ENCODE assay signal across 7 mouse cellular contexts in the genomic region with DNA sequence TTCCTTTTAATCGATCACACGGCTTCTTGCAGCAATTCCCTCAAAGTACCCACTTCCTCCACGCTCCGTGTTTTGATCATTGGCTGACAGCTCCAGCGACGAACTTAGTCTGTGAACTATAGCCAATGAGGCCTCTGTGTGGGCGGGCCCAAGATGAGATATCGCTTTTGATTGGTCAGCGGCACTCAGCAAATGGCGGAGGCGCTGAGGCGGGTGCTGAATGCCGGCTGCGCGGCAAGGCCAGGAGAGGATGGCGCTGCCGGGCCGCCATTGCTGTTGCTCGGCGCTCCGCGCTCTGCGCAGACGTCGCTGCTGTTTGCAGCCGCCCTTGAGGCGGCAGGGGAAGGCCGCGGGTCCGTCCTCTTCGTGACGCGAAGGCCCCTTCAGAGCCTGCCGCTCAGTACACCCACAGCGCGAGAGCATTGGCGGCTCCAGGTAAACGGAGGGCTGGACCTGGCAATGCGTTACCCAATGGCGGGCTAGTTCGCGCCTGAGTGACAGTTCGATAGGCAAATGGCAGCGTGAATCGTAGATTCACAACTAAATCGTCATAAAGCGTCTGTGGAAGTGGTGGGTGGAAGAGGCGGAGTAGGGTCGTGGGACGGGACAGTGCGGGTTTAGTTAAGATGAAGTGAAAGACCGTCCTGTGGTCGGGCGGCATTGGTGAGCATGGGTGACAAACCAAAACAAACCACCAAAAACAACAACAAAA. TPM values are rescaled to one million over a fixed set of nuclear protein-coding genes. Genes with fewer than 3 reads are reported as not detected.
DNase-seq lines count a peak whose midpoint lies in the region; ATAC-seq lines count a peak whose summit lies in the region.

A gene (plus strand): TSS at position 186 of the 712 bp plus-strand sequence.

- no peaks in the 10 kb centered on the region for H3K36me3 ChIP-seq in embryonic facial prominence, embryonic 11.5 days (replicated peaks; ENCODE audit: control insufficient read depth, insufficient read depth, low read depth, low read length)
- H3K36me3 ChIP-seq in limb, embryonic 10.5 days, result peaks cover 16% of the 10 kb centered on the region
- 0 out of 2 replicates have a peak, but pooled peaks cover 4% of the 10 kb centered on the region for H3K36me3 ChIP-seq in midbrain, embryonic 13.5 days

- 0 out of 2 replicates have a peak, but pooled peaks cover 2% of the 10 kb centered on the region for H3K4me1 ChIP-seq in embryonic facial prominence, embryonic 11.5 days (ENCODE audit: control insufficient read depth, insufficient read depth, low read length)
- H3K4me1 ChIP-seq in limb, embryonic 10.5 days, result peaks cover 25% of the 10 kb centered on the region
- H3K4me1 ChIP-seq in midbrain, embryonic 13.5 days (replicated peaks), result peaks cover 34% of the 10 kb centered on the region

- H3K27me3 ChIP-seq in embryonic facial prominence, embryonic 11.5 days (ENCODE audit: control insufficient read depth, insufficient read depth, low read length), result peaks cover 13% of the 10 kb centered on the region
- H3K27me3 ChIP-seq in limb, embryonic 10.5 days (ENCODE audit: low read depth, poor library complexity, severe bottlenecking), result peaks cover 25% of the 10 kb centered on the region
- peaks cover 23% of the 10 kb centered on the region for H3K27me3 ChIP-seq in midbrain, embryonic 13.5 days

- H3K9me3 ChIP-seq in embryonic facial prominence, embryonic 11.5 days (replicated peaks; ENCODE audit: control insufficient read depth, low read length), result no peaks in the 10 kb centered on the region
- H3K9me3 ChIP-seq in limb, embryonic 10.5 days (replicated peaks), result no peaks in the 10 kb centered on the region
- H3K9me3 ChIP-seq in midbrain, embryonic 13.5 days, result no peaks in the 10 kb centered on the region

- DNase-seq in adrenal gland, postnatal 14 days, result peak; percentile 97
- peak; percentile 98 for DNase-seq in embryonic facial prominence, embryonic 11.5 days (ENCODE audit: low spot score)
- peak; percentile 99 for DNase-seq in kidney, adult 11 months
- DNase-seq in limb, embryonic 10.5 days (ENCODE audit: low spot score), result peak; percentile 93
- DNase-seq in spleen, adult 12 weeks (ENCODE audit: low spot score), result peak; percentile 99

- H3K4me2 ChIP-seq in embryonic facial prominence, embryonic 11.5 days (ENCODE audit: low read depth, low read length), result peak within 1 kb of the TSS; percentile 46
- H3K4me2 ChIP-seq in midbrain, embryonic 13.5 days (replicated peaks), result peak within 1 kb of the TSS; percentile 63

- peak within 1 kb of the TSS; percentile 67 for H3K4me3 ChIP-seq in embryonic facial prominence, embryonic 11.5 days (ENCODE audit: low read depth, low read length)
- peak within 1 kb of the TSS; percentile 79 for H3K4me3 ChIP-seq in limb, embryonic 10.5 days
- H3K4me3 ChIP-seq in midbrain, embryonic 13.5 days (replicated peaks), result peak within 1 kb of the TSS; percentile 64

- peak within 1 kb of the TSS; percentile 83 for H3K9ac ChIP-seq in embryonic facial prominence, embryonic 11.5 days (replicated peaks; ENCODE audit: low read length)
- H3K9ac ChIP-seq in midbrain, embryonic 13.5 days (replicated peaks), result peak within 1 kb of the TSS; percentile 77

- peak within 1 kb of the TSS; percentile 73; the same call in 1 of the 2 replicates for H3K27ac ChIP-seq in embryonic facial prominence, embryonic 11.5 days (replicated peaks; ENCODE audit: low read depth, low read length)
- H3K27ac ChIP-seq in limb, embryonic 10.5 days, result peak within 1 kb of the TSS; percentile 95
- peak within 1 kb of the TSS; percentile 95 for H3K27ac ChIP-seq in midbrain, embryonic 13.5 days

- ATAC-seq in embryonic facial prominence, embryonic 11.5 days (replicated peaks; ENCODE audit: insufficient number of reproducible peaks, low FRiP score, low TSS enrichment, low read depth), result peak; percentile 97
- ATAC-seq in granulocyte monocyte progenitor cell, adult 5-6 weeks (replicated peaks; ENCODE audit: poor library complexity, severe bottlenecking), result peak; percentile 90
- peak; percentile 99 for ATAC-seq in midbrain, embryonic 13.5 days

- WGBS in embryonic facial prominence, embryonic 11.5 days, result under 1% methylated on average over 54 of the region's 54 CpGs
- WGBS in limb, embryonic 10.5 days, result under 1% methylated on average over 54 of the region's 54 CpGs
- under 1% methylated on average over 54 of the region's 54 CpGs for WGBS in midbrain, embryonic 13.5 days

RNA-seq across cellular contexts. Expression of the gene that starts here (rescaled TPM):
- 13.1 and 13.7 TPM in 2 replicates for total RNA-seq in adrenal gland, postnatal 14 days (2021)
- 17.2 and 17.4 TPM in 2 replicates for polyA plus RNA-seq in embryonic facial prominence, embryonic 11.5 days (2014; fragmentation: Nextera tagmentation; extraction: Ambion mirVana)
- total RNA-seq in granulocyte monocyte progenitor cell, adult 5-6 weeks (2014; fragmentation: Nextera tagmentation), result 7.8 and 9.9 TPM in 2 replicates
- 7.6 and 8.2 TPM in 2 replicates for total RNA-seq in granulocyte monocyte progenitor cell, adult 5-6 weeks (2017)
- polyA plus RNA-seq in limb, embryonic 10.5 days (2016; fragmentation: Nextera tagmentation; extraction: Ambion mirVana), result 7.3 and 8.2 TPM in 2 replicates
- polyA plus RNA-seq in midbrain, embryonic 13.5 days (2015; fragmentation: Nextera tagmentation; extraction: Ambion mirVana), result 9.8 and 12.6 TPM in 2 replicates

Comparison
In these comparisons a context has a peak if more than half of its experiments do, and no peak if none do; other contexts are left out.
1. Peak in every context shown above with its lines: DNase-seq, ATAC-seq, H3K4me3 ChIP-seq and H3K27ac ChIP-seq.